Mouse (Mus musculus): Measurements from ENCODE around the gene Acr.

The Acr gene

DNA sequence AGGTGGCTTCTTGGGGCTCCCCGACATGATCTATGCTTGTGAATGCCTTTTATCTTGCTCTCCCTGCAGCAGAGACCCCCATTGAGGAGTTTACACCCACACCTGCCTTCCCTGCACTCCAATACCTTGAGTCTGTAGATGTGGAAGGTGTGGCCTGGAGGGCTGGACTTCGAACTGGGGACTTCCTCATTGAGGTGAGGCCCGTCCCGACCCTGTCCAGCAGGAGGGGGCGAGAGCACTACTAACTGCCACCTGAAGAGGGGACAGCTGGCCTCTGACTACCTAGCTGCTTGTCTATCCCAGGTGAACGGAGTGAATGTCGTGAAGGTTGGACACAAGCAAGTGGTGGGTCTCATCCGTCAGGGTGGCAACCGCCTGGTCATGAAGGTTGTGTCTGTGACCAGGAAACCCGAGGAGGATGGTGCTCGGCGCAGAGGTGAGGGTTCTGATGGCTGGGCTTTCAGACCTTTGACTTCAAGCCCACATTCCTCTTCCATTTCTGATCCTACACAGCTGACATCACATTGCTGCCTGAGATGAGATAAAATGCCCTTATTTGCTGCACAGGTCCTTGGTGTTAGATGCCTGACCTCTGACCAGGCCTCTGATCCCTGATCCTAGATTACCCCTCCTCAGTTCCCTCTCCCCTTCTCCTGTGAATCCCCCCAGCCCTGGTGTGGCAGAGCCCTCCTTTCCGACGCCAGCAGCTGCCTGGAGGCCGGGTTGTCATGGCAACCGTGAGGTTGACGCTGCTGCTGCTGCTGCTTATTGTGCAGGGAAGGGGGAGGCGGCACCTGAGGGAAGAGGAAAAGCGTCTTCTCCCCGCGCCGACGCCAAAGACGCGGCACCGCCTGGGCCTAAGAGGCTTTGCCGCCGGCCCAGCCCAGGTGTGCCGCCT is 35.9 kb upstream of the Acr start:
- Histone ChIP-seq H3K36me3 (ENCODE audit: control insufficient read depth, insufficient read depth, low read length, poor library complexity, severe bottlenecking) (no peaks in the 10 kb centered on the region), H3K27me3 (ENCODE audit: control insufficient read depth, insufficient read depth, low read length, poor library complexity, severe bottlenecking) (no peaks in the 10 kb centered on the region)
- DNase-seq (ENCODE audit: low read depth, low spot score) = no peak

DNA sequence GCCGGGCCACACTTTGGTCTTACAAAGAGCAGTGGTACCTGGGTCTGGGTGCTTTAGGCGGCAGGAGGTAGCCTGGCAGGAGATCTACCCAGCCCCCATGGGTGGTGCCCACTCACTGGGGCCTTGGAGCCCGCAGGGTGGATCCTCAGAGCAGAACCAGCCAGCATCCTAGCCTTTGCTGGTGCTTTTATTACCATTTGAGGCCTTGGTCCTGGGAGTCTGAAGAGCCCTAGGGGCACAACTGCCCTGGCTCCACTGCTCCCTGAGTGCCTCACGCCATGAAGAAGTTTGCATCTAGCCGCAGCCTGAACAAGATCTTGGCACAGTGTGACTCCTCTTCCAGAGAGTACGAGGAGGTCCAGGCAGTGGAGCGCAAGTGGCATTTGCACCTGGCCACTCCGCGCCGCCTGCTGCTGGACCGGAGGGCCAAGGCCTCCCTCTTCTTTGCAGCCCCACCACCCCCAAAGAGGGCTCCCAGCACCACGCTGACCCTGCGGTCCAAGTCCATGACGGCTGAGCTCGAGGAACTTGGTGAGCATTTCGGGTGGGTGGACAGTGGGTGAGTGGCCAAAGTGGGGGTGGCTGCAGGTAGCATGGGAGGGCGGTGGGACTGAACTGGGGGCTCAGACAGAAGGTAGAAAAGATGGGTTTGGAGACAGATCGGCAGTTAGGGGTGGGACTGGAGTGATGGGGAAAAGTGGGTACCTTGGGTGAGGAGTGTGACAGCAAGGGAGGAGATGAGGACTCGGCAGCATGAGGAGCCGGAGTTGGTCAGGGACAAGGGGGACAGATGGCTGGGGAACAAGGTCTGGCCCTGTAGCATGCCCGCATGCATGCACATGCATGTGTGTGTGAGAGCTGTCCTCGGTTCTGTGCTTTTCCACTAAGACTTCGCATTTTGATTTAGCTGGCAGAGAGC is 34.9 kb upstream of the Acr start:
- no peaks in the 10 kb centered on the region for H3K27me3 ChIP-seq (ENCODE audit: control insufficient read depth, insufficient read depth, low read length, poor library complexity, severe bottlenecking)
- no peak for DNase-seq (ENCODE audit: low read depth, low spot score)
- no peaks in the 10 kb centered on the region for H3K36me3 ChIP-seq (ENCODE audit: control insufficient read depth, insufficient read depth, low read length, poor library complexity, severe bottlenecking)

DNA sequence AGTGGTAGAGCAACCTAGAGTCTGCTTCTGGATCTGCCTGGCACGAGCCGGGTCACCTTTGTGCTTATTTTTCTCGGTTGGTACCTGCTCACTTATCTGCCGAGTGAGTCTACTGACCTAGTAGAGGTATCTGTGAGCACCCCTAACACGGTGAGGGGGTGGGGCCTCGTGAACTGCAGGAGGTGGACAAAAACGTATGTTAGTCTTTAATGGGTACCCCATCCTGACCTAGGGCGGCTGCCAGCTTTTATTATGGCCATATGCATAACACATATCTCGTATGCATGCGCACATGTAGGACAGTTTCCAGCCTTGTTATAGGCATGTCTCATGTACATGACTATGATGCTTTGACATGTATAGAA is 34.3 kb upstream of the Acr start:
- DNase-seq (ENCODE audit: low read depth, low spot score) = no peak
- Histone ChIP-seq H3K36me3 (ENCODE audit: control insufficient read depth, insufficient read depth, low read length, poor library complexity, severe bottlenecking) (no peaks in the 10 kb centered on the region), H3K27me3 (ENCODE audit: control insufficient read depth, insufficient read depth, low read length, poor library complexity, severe bottlenecking) (no peaks in the 10 kb centered on the region)

DNA sequence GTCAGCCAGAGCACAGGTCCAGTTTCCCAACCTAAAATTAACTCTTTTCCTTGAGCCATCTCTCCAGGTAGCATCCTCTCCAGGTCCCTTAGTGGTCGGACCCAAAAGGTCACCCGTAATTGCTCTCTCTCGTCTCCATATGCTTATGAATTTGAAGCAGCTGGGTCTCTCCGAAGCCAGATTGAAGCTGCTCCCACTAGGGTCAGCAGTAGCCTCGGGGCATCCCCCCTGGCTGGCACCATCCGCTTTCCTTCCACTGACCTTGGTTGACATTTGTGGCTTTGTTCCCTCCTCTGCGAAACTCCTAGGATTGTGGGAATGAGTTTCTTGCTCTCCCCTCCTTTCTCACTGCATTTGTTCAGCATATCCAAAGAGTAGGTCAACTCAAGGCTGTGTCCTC is 24.0 kb upstream of the Acr start:
- no peaks in the 10 kb centered on the region; the same call in 1 of the 2 replicates for H3K27me3 ChIP-seq (ENCODE audit: control insufficient read depth, insufficient read depth, low read length, poor library complexity, severe bottlenecking)
- DNase-seq (ENCODE audit: low read depth, low spot score) = no peak
- H3K36me3 ChIP-seq (ENCODE audit: control insufficient read depth, insufficient read depth, low read length, poor library complexity, severe bottlenecking) = no peaks in the 10 kb centered on the region

DNA sequence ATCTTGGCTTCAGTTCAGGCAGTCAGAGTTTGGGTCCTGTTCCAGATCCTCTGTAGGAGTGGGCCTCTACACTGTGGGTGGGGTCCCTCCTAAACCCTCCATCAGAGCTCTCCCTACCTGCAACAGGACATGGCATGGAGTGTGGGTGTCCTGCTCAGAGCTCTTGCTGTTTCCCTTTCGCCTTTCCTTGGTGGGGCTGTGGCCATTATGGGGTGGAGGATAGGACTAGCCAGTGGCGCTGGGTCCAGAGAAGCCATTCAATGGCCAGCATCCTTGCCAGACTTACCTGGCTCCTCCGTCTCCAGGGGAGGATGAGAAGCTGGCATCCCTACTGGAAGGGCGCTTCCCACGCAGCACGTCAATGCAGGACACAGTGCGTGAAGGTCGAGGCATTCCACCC is 20.8 kb upstream of the Acr start:
- Histone ChIP-seq H3K27me3 (ENCODE audit: control insufficient read depth, insufficient read depth, low read length, poor library complexity, severe bottlenecking) (no peaks in the 10 kb centered on the region), H3K36me3 (ENCODE audit: control insufficient read depth, insufficient read depth, low read length, poor library complexity, severe bottlenecking) (no peaks in the 10 kb centered on the region)
- no peak for DNase-seq (ENCODE audit: low read depth, low spot score)

DNA sequence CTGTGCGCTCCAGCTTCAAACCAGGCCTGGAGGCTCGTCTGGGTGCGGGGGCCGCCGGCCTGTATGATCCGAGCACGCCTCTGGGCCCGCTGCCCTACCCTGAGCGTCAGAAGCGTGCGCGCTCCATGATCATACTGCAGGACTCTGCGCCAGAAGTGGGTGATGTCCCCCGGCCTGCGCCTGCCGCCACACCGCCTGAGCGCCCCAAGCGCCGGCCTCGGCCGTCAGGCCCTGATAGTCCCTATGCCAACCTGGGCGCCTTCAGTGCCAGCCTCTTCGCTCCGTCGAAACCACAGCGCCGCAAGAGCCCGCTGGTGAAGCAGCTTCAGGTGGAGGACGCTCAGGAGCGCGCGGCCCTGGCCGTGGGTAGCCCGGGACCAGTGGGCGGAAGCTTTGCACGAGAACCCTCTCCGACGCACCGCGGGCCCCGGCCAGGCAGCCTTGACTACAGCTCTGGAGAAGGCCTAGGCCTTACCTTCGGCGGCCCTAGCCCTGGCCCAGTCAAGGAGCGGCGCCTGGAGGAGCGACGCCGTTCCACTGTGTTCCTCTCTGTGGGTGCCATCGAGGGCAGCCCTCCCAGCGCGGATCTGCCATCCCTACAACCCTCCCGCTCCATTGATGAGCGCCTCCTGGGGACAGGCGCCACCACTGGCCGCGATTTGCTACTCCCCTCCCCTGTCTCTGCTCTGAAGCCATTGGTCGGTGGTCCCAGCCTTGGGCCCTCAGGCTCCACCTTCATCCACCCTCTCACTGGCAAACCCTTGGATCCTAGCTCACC is 20.1 kb upstream of the Acr start:
- Histone ChIP-seq H3K36me3 (ENCODE audit: control insufficient read depth, insufficient read depth, low read length, poor library complexity, severe bottlenecking) (no peaks in the 10 kb centered on the region), H3K27me3 (ENCODE audit: control insufficient read depth, insufficient read depth, low read length, poor library complexity, severe bottlenecking) (no peaks in the 10 kb centered on the region)
- DNase-seq (ENCODE audit: low read depth, low spot score) = no peak

DNA sequence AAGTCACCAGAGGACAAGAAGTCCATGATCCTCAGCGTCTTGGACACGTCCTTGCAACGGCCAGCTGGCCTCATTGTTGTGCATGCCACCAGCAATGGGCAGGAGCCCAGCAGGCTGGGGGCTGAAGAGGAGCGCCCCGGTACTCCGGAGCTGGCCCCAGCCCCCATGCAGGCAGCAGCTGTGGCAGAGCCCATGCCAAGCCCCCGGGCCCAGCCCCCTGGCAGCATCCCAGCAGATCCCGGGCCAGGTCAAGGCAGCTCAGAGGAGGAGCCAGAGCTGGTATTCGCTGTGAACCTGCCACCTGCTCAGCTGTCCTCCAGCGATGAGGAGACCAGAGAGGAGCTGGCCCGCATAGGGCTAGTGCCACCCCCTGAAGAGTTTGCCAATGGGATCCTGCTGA is 19.3 kb upstream of the Acr start:
- H3K27me3 ChIP-seq (ENCODE audit: control insufficient read depth, insufficient read depth, low read length, poor library complexity, severe bottlenecking) = no peaks in the 10 kb centered on the region
- no peaks in the 10 kb centered on the region for H3K36me3 ChIP-seq (ENCODE audit: control insufficient read depth, insufficient read depth, low read length, poor library complexity, severe bottlenecking)
- DNase-seq (ENCODE audit: low read depth, low spot score) = no peak

DNA sequence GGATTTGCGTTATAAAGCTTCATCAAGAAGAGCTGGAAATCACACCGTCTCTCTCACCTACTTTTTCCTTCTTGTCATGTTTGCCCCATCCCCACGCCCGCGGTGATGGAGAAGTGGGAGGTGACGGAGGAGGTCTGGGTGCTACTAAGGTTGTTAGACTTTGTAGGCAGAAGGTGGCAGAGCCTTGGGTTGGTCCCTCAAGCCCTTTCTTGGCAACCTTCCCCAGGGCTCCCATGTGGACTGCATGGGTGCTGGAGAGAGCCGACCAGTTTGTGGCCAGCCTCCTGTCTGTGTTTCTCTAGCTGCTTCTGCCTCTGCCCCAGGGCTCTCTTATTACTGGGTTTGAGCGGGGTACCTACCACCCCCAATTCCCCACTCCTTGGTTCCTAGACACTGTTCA is 17.6 kb upstream of the Acr start:
- DNase-seq (ENCODE audit: low read depth, low spot score) = no peak
- Histone ChIP-seq H3K36me3 (ENCODE audit: control insufficient read depth, insufficient read depth, low read length, poor library complexity, severe bottlenecking) (no peaks in the 10 kb centered on the region), H3K27me3 (ENCODE audit: control insufficient read depth, insufficient read depth, low read length, poor library complexity, severe bottlenecking) (no peaks in the 10 kb centered on the region)

DNA sequence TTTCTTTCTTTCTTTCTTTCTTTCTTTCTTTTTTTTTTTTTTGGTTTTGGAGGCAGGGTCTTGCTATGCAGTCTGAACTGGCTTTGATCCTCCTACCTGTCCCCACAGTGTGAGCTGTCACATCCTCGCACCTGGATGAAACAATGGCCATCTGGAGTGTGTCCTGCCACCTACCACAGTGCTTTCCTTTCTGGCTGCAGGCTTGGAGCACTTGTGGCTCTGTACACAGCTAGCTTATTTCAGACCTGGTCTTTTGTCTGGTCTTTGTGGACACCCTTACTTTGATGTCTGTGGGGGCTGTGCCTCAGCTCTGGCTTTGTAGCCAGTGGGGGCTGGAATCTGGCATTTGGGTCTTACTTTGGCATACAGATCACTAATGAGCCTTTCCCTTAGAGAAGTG is 16.4 kb upstream of the Acr start:
- DNase-seq (ENCODE audit: low read depth, low spot score) = no peak
- no peaks in the 10 kb centered on the region for H3K36me3 ChIP-seq (ENCODE audit: control insufficient read depth, insufficient read depth, low read length, poor library complexity, severe bottlenecking)
- H3K27me3 ChIP-seq (ENCODE audit: control insufficient read depth, insufficient read depth, low read length, poor library complexity, severe bottlenecking) = no peaks in the 10 kb centered on the region

DNA sequence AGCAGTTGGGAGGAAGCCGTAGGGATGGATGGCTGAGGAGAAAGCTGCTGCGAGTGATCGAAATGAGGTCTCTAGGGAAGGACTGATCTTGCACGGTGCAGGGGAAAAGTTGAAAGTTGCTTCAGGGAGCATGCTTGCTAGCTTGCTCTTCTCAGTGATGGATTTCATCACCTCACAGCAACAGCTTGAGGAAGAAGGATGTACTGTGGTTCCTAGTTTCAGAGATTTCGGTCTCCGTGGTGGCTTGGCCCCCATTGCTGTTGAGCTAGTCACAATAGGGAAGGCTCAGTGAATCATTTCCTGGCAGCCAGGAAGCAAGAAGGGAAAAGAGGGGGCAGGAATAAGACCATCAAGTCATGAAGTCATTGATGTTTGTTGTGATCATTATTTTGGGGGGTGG is 12.5 kb upstream of the Acr start:
- Histone ChIP-seq H3K36me3 (ENCODE audit: control insufficient read depth, insufficient read depth, low read length, poor library complexity, severe bottlenecking) (no peaks in the 10 kb centered on the region), H3K27me3 (ENCODE audit: control insufficient read depth, insufficient read depth, low read length, poor library complexity, severe bottlenecking) (no peaks in the 10 kb centered on the region)
- DNase-seq (ENCODE audit: low read depth, low spot score) = no peak

DNA sequence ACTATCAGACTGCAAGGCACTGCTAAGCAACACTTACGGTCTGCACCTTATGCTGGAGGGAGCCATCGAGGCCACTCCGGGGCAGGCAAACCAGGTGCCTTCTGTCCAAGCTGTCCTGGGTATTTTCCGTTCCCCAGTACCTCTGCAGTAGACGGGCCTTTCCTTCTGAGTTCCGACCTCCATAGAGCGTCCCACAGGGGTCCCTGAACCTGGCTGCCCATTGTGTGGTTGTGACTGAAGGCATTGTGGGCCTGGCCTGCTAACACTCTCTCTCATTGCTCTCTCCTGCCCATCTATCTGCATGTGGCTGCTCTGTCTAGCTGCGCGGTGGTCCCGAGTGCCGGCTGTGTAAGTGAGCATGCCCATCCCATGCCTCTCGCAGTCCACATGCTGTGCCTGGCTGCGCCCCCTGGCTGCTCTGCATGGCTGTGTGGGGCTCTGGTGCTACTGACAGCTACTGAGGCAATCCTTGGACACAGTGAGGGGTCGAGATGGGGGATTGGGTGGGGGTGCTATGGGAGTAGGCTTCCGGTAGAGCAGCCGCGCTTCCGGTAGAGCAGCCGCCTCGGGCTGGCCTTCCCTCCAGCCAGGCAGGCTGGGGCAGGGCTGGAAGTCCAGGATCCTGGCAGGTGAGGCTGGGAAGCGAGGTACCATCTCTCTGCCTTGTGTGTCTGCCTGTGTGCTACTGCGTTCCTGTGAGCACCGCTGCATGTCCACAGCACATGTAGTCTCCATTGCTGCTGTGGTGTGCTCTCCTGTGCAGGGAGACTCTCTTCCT is 11.5 kb upstream of the Acr start:
- Histone ChIP-seq H3K36me3 (ENCODE audit: control insufficient read depth, insufficient read depth, low read length, poor library complexity, severe bottlenecking) (no peaks in the 10 kb centered on the region), H3K27me3 (ENCODE audit: control insufficient read depth, insufficient read depth, low read length, poor library complexity, severe bottlenecking) (no peaks in the 10 kb centered on the region)
- no peak for DNase-seq (ENCODE audit: low read depth, low spot score)

DNA sequence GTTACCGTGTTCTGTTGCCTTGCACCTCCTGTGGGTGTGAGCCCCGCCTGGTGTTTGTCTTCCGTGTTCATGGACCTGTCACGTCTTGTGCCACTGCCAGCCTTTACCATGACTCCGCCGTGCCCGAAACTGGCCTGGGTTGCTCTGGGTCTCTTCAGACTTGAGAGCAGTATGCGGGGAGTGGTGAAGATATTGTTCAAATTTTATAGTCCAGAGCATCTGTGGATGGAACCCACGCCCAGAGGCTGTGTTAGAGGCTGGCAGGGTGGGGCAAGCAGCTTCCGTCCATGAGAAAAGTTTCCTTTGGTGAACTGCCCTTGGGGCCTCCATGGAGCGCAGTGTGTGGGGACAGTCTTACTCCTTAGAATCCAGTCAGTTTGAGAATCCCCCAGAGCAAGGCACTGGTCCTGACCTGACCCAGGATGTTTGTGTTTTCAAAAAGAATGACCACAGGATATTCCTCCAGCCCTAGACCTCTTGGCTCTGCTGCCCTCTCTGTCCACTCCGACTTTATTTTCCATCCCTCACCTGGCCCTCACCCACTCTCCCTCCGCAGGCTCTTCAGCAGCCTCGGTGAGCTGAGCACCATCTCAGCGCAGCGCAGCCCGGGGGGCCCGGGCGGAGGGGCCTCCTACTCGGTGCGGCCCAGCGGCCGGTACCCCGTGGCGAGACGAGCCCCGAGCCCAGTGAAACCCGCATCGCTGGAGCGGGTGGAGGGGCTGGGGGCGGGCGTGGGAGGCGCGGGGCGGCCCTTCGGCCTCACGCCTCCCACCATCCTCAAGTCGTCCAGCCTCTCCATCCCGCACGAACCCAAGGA is 10.7 kb upstream of the Acr start:
- H3K27me3 ChIP-seq (ENCODE audit: control insufficient read depth, insufficient read depth, low read length, poor library complexity, severe bottlenecking) = no peaks in the 10 kb centered on the region
- DNase-seq (ENCODE audit: low read depth, low spot score) = no peak
- H3K36me3 ChIP-seq (ENCODE audit: control insufficient read depth, insufficient read depth, low read length, poor library complexity, severe bottlenecking) = no peaks in the 10 kb centered on the region

DNA sequence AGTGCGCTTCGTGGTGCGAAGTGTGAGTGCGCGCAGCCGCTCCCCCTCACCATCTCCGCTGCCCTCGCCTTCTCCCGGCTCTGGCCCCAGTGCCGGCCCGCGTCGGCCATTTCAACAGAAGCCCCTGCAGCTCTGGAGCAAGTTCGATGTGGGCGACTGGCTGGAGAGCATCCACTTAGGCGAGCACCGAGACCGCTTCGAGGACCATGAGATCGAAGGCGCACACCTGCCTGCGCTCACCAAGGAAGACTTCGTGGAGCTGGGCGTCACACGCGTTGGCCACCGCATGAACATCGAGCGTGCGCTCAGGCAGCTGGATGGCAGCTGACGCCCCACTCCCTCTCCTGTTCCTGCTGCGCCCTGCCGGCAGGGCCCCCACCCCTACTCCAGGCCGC is 10.1 kb upstream of the Acr start:
- no peak for DNase-seq (ENCODE audit: low read depth, low spot score)
- H3K27me3 ChIP-seq (ENCODE audit: control insufficient read depth, insufficient read depth, low read length, poor library complexity, severe bottlenecking) = no peaks in the 10 kb centered on the region
- no peaks in the 10 kb centered on the region for H3K36me3 ChIP-seq (ENCODE audit: control insufficient read depth, insufficient read depth, low read length, poor library complexity, severe bottlenecking)
